Mouse (Mus musculus) olfactory bulb, adult 2 months (tissue): ENCODE measurements around the gene Padi1. TPM values are rescaled to one million over a fixed set of nuclear protein-coding genes. Genes with fewer than 3 reads are reported as not detected.

ENCODE experiments used
- H3K27ac ChIP-seq: fragments of 200-500 bp; 2 replicates; pipeline ENCODE4 v1.5.1; 2012; ENCODE audit warnings: low read depth, low read length; ENCODE audit not compliant: insufficient read depth
- H3K4me1 ChIP-seq: fragments of 200-500 bp; 2 replicates; pipeline ENCODE4 v1.6.1; 2012; ENCODE audit warnings: low read length; ENCODE audit not compliant: control insufficient read depth, insufficient read depth
- H3K4me3 ChIP-seq: fragments of 200-500 bp; 2 replicates; pipeline ENCODE4 v1.5.1; 2012; ENCODE audit warnings: mild to moderate bottlenecking, low read depth, low read length, moderate library complexity; ENCODE audit not compliant: insufficient read depth
- CTCF ChIP-seq: fragments of 200-500 bp; IDR thresholded peaks from 2 replicates; pipeline ENCODE4 v1.5.1; 2012; ENCODE audit warnings: low read depth, mild to moderate bottlenecking, low read length, moderate library complexity; ENCODE audit not compliant: insufficient read depth
- POLR2A ChIP-seq: fragments of 200-500 bp; IDR thresholded peaks from 2 replicates; pipeline ENCODE4 v1.6.1; 2012; ENCODE audit warnings: mild to moderate bottlenecking, low read depth, low read length, moderate library complexity; ENCODE audit not compliant: insufficient read depth
- WGBS: fragments of 180-500 bp; shearing (Covaris S2); methylation state at CpG from one replicate; pipeline ENCODE4 v1.1.7; 2018; 5-methylcytosine and 5-hydroxymethylcytosine counted together
- polyA plus RNA-seq: library from polyadenylated mRNA; stranded (reverse); fragments of >200 nt; gene quantifications from 2 replicates; pipeline ENCODE4 v1.2.4, GENCODE M21; 2012; ENCODE audit warnings: low replicate concordance; ENCODE audit not compliant: missing spikeins, insufficient read depth, insufficient read length

The Padi1 gene
- polyA plus RNA-seq, result not detected in 2 replicates

GRCm38 (mm10) chr4:140845666-140846065 is at the start of gene Padi1:
Padi1 (minus strand) TSS chr4:140845778.
- Histone ChIP-seq H3K4me1 (0 out of 2 replicates have a peak, but pooled peaks cover 2% of the 10 kb centered on the region), H3K4me3 (no peak within 1 kb of the TSS), H3K27ac (no peak within 1 kb of the TSS)
- TF ChIP-seq CTCF, result no peak
- no peak for TF ChIP-seq POLR2A
- WGBS, result 74% methylated on average over 6 of the region's 6 CpGs

GRCm38 (mm10) chr4:140892163-140892530 is 46.6 kb upstream of the Padi1 start:
- H3K4me1 ChIP-seq, result no peaks in the 10 kb centered on the region
- no peak for TF ChIP-seq POLR2A
- TF ChIP-seq CTCF, result no peak
- no peak overlapping the region for H3K4me3 ChIP-seq
- no peak overlapping the region for H3K27ac ChIP-seq
- 61% methylated on average over 1 of the region's 1 CpGs for WGBS

- Histone ChIP-seq H3K4me3 (no peak overlapping the region), H3K4me1 (no peaks in the 10 kb centered on the region), H3K27ac (no peak overlapping the region)
- WGBS, result 95% methylated on average over 14 of the region's 14 CpGs
- TF ChIP-seq POLR2A, result no peak
- TF ChIP-seq CTCF, result no peak
Measured at GRCm38 (mm10) chr4:140891525-140892162, 46.1 kb upstream of the Padi1 start.

DNA sequence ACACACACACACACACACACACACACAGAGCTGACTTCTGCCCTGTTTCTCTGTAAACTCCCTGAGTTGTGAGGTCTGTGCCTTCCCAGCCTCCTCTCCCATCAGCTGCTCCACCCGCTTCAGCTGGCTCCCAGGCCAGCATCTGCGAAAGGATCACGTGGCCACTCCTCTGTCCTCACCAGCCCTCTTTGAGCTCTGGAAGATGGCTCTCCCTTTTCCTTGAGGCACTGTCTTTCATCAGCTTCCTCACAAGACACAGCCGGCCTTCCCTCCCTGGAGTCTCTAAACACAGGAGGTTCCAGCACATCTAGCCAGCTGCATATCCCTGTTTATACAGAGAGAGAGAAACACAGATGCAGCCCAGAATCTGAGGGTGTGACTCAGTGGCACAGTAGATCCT is 38.3 kb upstream of the Padi1 start:
- peaks cover 3% of the 10 kb centered on the region; the same call in 1 of the 2 replicates for H3K4me1 ChIP-seq
- H3K4me3 ChIP-seq, result no peak overlapping the region
- 21% methylated on average over 4 of the region's 4 CpGs for WGBS
- TF ChIP-seq POLR2A (no peak), CTCF (no peak)
- no peak overlapping the region for H3K27ac ChIP-seq

DNA sequence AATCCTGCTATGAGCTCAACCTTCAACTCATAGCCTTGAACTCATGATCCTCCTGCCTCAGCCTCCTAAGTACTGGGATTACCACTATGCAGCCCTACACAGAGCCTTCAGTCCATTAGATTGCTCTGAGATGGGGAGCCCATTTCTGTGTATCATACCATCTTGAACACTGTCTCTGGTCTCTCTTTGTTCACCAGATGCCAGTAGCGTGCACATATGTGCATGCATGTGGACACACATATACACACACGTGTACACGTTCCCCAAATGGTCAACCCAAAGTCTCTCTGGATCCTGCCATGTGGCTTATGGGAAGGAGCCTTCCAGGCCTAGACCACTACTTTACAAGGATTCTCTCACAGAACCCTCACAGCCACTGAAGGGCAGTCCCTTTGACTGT is 37.4 kb upstream of the Padi1 start:
- H3K4me3 ChIP-seq, result no peak overlapping the region
- TF ChIP-seq CTCF (no peak), POLR2A (no peak)
- H3K27ac ChIP-seq, result no peak overlapping the region
- H3K4me1 ChIP-seq, result peaks cover 3% of the 10 kb centered on the region; the same call in 1 of the 2 replicates
- 96% methylated on average over 3 of the region's 3 CpGs for WGBS

DNA sequence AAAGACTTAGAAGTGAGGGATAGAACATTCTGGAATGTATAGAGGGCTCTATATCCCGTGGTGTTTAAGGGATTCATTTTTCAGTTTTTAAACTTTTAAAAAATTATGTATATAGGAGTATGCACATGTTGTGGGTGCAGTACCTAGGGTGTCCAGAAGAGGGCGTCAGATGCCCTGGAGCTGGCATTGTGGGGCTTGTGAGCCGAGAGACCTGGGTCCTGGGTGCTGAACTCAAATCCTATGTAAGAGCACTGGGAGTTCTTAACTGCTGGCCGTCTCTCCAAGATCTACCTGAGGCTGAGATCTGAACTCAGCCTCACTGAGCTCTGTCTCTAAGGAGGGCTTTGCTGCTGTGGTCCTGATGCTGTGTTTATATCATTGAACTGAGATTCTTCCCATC is 36.8 kb upstream of the Padi1 start:
- H3K4me1 ChIP-seq, result peaks cover 3% of the 10 kb centered on the region; the same call in 1 of the 2 replicates
- no peak for TF ChIP-seq CTCF
- no peak for TF ChIP-seq POLR2A
- 66% methylated on average over 4 of the region's 4 CpGs for WGBS
- no peak overlapping the region for H3K27ac ChIP-seq
- no peak overlapping the region for H3K4me3 ChIP-seq

DNA sequence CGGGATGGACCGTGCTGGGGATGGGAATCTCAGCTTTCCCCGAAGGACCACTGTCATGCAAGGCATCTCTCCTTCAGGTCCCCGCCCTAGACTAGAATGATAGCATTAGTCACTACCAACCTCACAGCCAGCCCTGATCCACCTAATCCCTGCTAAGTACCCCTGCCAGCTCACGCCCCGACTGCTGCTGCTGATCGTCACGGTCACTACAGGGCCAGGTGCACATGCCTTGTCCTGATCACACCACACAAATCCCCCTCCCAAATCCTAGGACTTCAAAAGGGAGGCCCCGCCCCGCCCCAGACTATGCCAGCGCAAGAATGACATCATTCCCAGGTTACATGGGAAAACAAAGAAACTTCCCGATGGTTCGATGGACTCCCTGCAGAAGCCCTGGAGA is 36.2 kb upstream of the Padi1 start:
- H3K4me3 ChIP-seq, result no peak overlapping the region
- TF ChIP-seq POLR2A (no peak), CTCF (no peak)
- no peak overlapping the region for H3K27ac ChIP-seq
- WGBS, result 94% methylated on average over 13 of the region's 13 CpGs
- peaks cover 4% of the 10 kb centered on the region for H3K4me1 ChIP-seq

DNA sequence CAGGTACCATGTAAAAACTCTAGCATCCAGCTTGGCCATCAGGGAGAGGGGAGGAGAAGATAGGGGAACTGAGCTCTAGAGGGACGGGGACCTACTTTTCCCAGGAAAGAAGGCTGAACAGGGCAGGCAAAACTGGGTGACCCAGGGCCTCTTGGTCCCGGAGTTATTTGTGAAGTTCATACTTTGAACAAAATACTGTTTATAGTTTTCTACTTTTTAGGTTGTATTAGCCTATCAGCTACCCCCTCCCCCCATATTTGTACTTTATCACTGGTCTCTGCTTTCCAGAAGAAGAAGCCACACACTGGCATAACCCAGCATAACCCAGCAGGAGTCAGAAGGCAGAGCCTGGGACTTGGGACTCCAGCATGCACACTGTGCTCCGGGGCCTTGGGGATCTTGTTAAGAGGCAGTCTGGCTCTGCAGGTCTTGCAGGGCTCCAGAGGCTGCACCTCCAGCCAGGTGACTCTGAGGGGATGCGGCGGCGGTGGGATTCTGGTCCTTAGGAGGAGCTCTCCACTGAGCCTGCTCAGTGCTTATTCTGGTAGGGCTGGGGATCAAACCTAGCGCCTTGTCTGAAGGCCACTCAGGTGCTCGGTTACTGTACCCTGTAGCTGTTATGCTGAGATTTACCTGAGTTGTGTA is 35.6 kb upstream of the Padi1 start:
- TF ChIP-seq CTCF, result no peak
- no peak for TF ChIP-seq POLR2A
- WGBS, result 92% methylated on average over 8 of the region's 8 CpGs

GRCm38 (mm10) chr4:140880207-140880606 is 34.6 kb upstream of the Padi1 start:
- Histone ChIP-seq H3K4me3 (no peak overlapping the region), H3K4me1 (peaks cover 8% of the 10 kb centered on the region), H3K27ac (no peak overlapping the region)
- 86% methylated on average over 3 of the region's 3 CpGs for WGBS
- no peak for TF ChIP-seq CTCF
- TF ChIP-seq POLR2A, result no peak

More for the DNA sequence above, 35.6 kb upstream of the Padi1 start:
- no peak overlapping the region for H3K27ac ChIP-seq
- no peak overlapping the region for H3K4me3 ChIP-seq
- H3K4me1 ChIP-seq, result peaks cover 8% of the 10 kb centered on the region
